Mouse (Mus musculus) layer of hippocampus, adult 18-20 months (tissue): ENCODE data around the gene Kalrn. TPM values are rescaled to one million over a fixed set of nuclear protein-coding genes. Genes with fewer than 3 reads are reported as not detected.

Source experiments
- DNase-seq, 2 experiments: peaks; one replicate each; pipeline ENCODE4 v3.0.0; 2022; ENCODE audit warnings: low spot score in 2 of 2
- total RNA-seq, 2 experiments: library from RNA; stranded (reverse); gene quantifications; 2 replicates each; pipeline ENCODE4 v1.2.3; 2021

Gene Kalrn
- total RNA-seq, 2 experiments from 2014 or later, result 468 to 527 TPM

DNA sequence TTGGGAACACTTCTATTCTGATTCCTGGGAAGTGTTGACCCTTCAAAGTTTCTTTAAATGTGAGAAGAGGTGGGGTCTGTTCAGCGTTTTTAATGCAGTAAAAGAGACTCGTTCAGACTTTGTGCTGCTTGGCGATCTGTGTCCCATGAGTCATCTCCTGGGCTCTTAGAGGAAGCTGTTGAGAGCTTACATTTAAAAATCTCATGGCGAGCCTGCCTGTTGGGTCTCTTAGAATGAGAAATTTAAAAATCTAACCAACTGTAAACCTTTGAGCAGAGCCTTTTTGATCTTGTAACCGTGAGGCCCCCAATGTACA, 650.4 kb downstream of the Kalrn start:
- no peak for DNase-seq

DNA sequence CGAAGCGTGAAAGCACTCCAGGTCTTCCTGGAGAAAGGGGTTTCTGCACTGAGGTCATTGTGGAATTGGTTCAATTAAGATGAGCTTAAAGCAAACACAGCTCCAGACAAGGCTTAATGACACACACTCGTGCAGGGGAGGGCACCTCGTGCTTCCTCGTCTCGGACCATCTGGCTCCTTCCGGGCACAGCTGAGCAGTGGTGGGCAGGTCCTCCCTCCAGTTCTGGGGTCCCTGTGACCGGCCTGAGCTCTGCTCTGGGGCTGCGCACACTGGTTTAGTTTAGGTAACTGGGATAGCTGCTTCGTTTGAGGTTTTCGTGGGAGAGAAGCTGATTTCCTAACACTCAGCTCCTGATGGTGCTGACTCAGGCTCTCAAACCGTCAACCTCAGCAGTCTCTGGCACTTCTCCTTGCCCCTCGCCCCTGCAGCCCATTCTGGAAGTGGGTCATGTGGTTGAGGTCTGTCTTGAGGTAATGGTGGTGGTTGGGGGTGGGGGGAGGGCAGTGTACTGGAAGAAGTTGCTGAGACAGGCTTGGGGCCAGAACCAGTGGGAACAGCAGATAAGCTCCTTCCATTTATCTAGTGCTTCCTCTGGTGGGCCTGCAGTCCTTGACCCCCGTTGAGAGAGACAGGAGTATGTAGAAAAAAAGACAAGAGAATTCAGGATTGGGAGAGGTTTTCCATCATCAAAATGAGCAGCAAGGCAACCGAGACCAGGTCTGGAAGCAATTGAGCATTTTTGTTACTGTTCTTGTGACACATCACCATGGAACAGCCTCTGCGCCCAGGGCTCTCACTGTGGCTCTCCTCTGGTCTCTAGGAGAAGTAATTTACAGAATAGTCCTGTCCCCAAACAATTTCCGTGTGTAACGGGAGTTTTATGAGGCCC, 651.0 kb downstream of the Kalrn start:
- DNase-seq, result no peak

DNA sequence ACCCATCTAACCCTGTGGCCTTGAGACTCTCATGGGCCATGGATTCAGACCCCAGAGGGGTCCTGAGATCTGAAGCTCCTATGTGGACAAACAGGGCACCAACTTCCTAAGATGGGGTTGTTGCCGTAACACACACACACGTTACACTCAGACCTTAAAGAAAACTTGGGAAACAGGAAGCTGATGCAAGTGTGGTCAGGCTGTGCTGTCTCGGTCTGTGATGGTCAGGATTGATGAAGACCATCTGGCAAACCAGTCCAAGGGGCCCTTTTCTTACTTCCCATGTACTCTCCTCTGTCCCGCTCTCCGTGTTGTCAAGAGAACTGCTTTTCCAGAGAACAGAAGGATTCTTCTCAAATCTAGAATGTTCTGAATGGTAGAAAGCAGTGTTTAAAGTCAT, 651.8 kb downstream of the Kalrn start:
- DNase-seq, result no peak

Other genes with a start within 250 kb of the Kalrn start
- not detected for gene Ropn1, start 76.4 kb upstream of the Kalrn start, total RNA-seq
- 1 to 10 TPM; 2.2 to 2.7 TPM for gene Ccdc14, start 117.1 kb upstream of the Kalrn start, total RNA-seq
- 10 to 100 TPM; 13.8 to 14.8 TPM for gene Mylk, start 171.7 kb upstream of the Kalrn start, total RNA-seq